Mouse (Mus musculus) lung, adult 10 weeks (tissue): ENCODE data around the gene Gm13288. TPM values are rescaled to one million over a fixed set of nuclear protein-coding genes. Genes with fewer than 3 reads are reported as not detected.

ENCODE experiments used
- polyA plus RNA-seq: library from polyadenylated mRNA; stranded (reverse); fragments of 350-450 nt; fragmentation: Illumina TruSeq; extraction: RNeasy Lipid Tissue Mini Kit (QIAGEN cat#74804); gene quantifications from one replicate; pipeline ENCODE4 v1.2.3, GENCODE M21; 2014; ENCODE audit warnings: low read depth, low replicate concordance; ENCODE audit not compliant: insufficient read depth

Gm13288 gene
- not detected for polyA plus RNA-seq

GRCm38 (mm10) chr4:88805231-88805630 lies at the start of gene Gm13288:
Gene Gm13288 (plus strand): TSS chr4:88805531.

GRCm38 (mm10) chr4:88759610-88760268 lies 45.6 kb upstream of the Gm13288 start, which contains the start of gene Gm13283:
Gene Gm13283 (plus strand): TSS chr4:88760119.

GRCm38 (mm10) chr4:88773534-88773933 lies 31.8 kb upstream of the Gm13288 start, which contains the start of gene Gm13290:
Gene Gm13290 (plus strand): TSS chr4:88773834.

GRCm38 (mm10) chr4:88776622-88777021 lies 28.7 kb upstream of the Gm13288 start, which contains the start of gene Gm13289:
Gene Gm13289 (plus strand): TSS chr4:88776922.

GRCm38 (mm10) chr4:88779550-88779949 lies 25.8 kb upstream of the Gm13288 start, which contains the start of gene Gm13272:
Gene Gm13272 (plus strand): TSS chr4:88779850.

GRCm38 (mm10) chr4:88781831-88782230 lies 23.5 kb upstream of the Gm13288 start, which contains the start of gene Ifnz:
Gene Ifnz (plus strand): TSS chr4:88782131.

GRCm38 (mm10) chr4:88785409-88785808 lies 19.9 kb upstream of the Gm13288 start, which contains the start of gene Gm13276:
Gene Gm13276 (plus strand): TSS chr4:88785709.

DNA sequence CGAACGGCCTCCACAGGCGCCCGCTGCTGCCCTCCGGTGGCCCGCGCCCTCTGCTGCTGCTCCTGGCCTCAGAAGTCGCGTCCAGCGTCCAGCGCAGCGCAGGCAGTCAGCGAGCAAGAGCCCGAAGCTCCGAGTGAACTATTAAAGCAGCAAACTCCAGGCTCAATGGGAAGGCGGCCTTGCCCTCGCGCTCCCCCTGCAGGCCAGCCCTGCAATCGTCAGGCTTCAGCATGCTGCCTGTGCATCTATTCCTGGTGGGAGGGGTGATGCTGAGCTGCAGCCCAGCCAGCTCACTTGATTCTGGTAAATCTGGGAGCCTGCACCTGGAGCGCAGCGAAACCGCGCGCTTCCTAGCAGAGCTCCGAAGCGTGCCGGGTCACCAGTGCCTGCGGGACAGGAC lies 16.9 kb upstream of the Gm13288 start, which contains the start of gene Gm13277:
TSS of gene Gm13277 (plus strand) at position 231 of the 400 bp plus-strand sequence.

GRCm38 (mm10) chr4:88791250-88791649 lies 14.1 kb upstream of the Gm13288 start, which contains the start of gene Gm13278:
Gene Gm13278 (plus strand): TSS chr4:88791550.

GRCm38 (mm10) chr4:88793936-88794675 lies 11.2 kb upstream of the Gm13288 start, which contains the start of gene Gm13275:
Gene Gm13275 (plus strand): TSS chr4:88794487.

DNA sequence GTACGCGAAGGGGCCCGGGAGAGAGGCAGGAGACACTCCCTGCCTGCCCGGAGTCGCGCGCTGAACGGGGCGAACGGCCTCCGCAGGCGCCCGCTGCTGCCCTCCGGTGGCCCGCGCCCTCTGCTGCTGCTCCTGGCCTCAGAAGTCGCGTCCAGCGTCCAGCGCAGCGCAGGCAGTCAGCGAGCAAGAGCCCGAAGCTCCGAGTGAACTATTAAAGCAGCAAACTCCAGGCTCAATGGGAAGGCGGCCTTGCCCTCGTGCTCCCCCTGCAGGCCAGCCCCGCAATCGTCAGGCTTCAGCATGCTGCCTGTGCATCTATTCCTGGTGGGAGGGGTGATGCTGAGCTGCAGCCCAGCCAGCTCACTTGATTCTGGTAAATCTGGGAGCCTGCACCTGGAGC lies 8.2 kb upstream of the Gm13288 start, which contains the start of gene Gm13279:
TSS of gene Gm13279 (plus strand) at position 301 of the 400 bp plus-strand sequence.

GRCm38 (mm10) chr4:88799365-88799764 lies 6.0 kb upstream of the Gm13288 start, which contains the start of gene Gm13285:
Gene Gm13285 (plus strand): TSS chr4:88799665.

DNA sequence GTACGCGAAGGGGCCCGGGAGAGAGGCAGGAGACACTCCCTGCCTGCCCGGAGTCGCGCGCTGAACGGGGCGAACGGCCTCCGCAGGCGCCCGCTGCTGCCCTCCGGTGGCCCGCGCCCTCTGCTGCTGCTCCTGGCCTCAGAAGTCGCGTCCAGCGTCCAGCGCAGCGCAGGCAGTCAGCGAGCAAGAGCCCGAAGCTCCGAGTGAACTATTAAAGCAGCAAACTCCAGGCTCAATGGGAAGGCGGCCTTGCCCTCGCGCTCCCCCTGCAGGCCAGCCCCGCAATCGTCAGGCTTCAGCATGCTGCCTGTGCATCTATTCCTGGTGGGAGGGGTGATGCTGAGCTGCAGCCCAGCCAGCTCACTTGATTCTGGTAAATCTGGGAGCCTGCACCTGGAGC lies 2.4 kb upstream of the Gm13288 start, which contains the start of gene Gm13287:
TSS of gene Gm13287 (plus strand) at position 301 of the 400 bp plus-strand sequence.

DNA sequence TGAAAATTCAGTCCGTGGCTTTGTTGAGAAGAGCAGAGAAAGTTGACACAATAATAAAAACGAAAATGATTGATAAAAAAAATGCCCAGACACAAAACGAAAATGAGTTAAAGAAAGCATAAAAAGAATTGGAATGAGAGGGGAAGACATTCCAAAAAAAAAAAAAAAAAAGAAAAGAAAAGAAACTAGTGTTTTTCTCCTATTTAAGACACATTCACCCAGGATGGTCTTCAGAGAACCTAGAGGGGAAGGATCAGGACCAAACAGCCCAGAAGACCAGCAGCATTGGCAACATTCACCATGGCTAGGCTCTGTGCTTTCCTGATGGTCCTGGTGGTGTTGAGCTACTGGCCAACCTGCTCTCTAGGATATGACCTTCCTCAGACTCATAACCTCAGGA lies 10.6 kb downstream of the Gm13288 start, which contains the start of gene Ifna7:
TSS of gene Ifna7 (plus strand) at position 301 of the 400 bp plus-strand sequence.

GRCm38 (mm10) chr4:88819659-88820058 lies 14.3 kb downstream of the Gm13288 start, which contains the start of gene Ifna11:
Gene Ifna11 (plus strand): TSS chr4:88819959.

GRCm38 (mm10) chr4:88827116-88827515 lies 21.8 kb downstream of the Gm13288 start, which contains the start of gene Ifna6:
Gene Ifna6 (plus strand): TSS chr4:88827416.

GRCm38 (mm10) chr4:88835225-88835624 lies 29.9 kb downstream of the Gm13288 start, which contains the start of gene Ifna5:
Gene Ifna5 (plus strand): TSS chr4:88835525.

DNA sequence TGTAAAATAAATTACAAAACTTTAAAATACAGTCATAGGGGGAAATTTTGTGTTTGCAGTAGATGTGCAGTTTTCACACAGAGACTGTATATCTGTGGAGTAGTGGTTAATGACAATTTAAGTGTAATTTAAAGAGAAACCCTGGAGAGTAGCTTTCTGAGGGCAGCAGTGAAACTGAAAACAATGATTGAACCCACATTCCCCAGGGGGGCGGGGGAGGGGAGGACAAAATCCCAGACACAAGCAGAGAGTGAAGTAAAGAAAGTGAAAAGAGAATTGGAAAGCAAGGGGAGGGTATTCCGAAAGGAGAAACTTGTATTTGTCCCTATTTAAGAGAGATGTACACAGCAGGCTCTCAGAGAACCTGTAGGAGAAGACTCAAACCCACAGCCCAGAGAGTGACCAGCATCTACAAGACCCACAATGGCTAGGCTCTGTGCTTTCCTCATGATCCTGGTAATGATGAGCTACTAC lies 36.1 kb downstream of the Gm13288 start, which contains the start of gene Ifna4:
TSS of gene Ifna4 (plus strand) at position 424 of the 474 bp plus-strand sequence.

GRCm38 (mm10) chr4:88849698-88850097 lies 44.4 kb downstream of the Gm13288 start, which contains the start of gene Ifna1:
Gene Ifna1 (plus strand): TSS chr4:88850087.

